Mouse (Mus musculus) MEL (cell line): Measurements from ENCODE around the gene Aplp2. TPM values are rescaled to one million over a fixed set of nuclear protein-coding genes. Genes with fewer than 3 reads are reported as not detected.
"Not testable (repeated sequence)": the region's sequence is repeated elsewhere in the genome, so short reads cannot be mapped to it uniquely, and the experiment has no call there.

Source experiments
- DNase-seq: peaks from one replicate; pipeline ENCODE4 v3.0.0; 2011; ENCODE audit warnings: low read depth, low spot score
- H3K27ac ChIP-seq: 2 replicates; pipeline ENCODE4 v1.5.1; 2012; ENCODE audit warnings: low read depth, mild to moderate bottlenecking, control low read depth, low read length, moderate library complexity; ENCODE audit not compliant: control insufficient read depth
- H3K27me3 ChIP-seq, 2 experiments: fragments of 150-350 bp in 1 of 2; sonication (generic) in 1 of 2; 2 replicates each; pipeline ENCODE4 v1.6.1; 2012; ENCODE audit warnings: low read length in 2 of 2, mild to moderate bottlenecking in 2 of 2, improper control_type of control experiment in 1 of 2, moderate library complexity in 1 of 2; ENCODE audit not compliant: insufficient read depth in 2 of 2, control insufficient read depth in 1 of 2
- H3K36me3 ChIP-seq, 2 experiments: 2 replicates each; pipeline ENCODE4 v1.6.1; 2012 to 2014; ENCODE audit warnings: low read length in 2 of 2, improper control_type of control experiment in 1 of 2, inconsistent platforms in 1 of 2, mild to moderate bottlenecking in 1 of 2; ENCODE audit not compliant: insufficient read depth in 2 of 2, control insufficient read depth in 1 of 2
- H3K4me1 ChIP-seq, 2 experiments: fragments of 150-350 bp in 1 of 2; sonication (generic) in 1 of 2; 2 replicates each; pipeline ENCODE4 v1.6.1; 2012; ENCODE audit warnings: low read length in 2 of 2, improper control_type of control experiment in 1 of 2, mild to moderate bottlenecking in 1 of 2; ENCODE audit not compliant: insufficient read depth in 2 of 2, control insufficient read depth in 1 of 2
- H3K4me3 ChIP-seq, 2 experiments: fragments of 150-350 bp in 1 of 2; sonication (generic) in 1 of 2; 2 replicates each; pipeline ENCODE4 v1.5.1; 2012; ENCODE audit warnings: low read depth in 2 of 2, low read length in 2 of 2, mild to moderate bottlenecking in 2 of 2, moderate library complexity in 2 of 2, control low read depth in 1 of 2, improper control_type of control experiment in 1 of 2; ENCODE audit not compliant: control insufficient read depth in 1 of 2, insufficient read depth in 1 of 2
- H3K79me2 ChIP-seq: 2 replicates; pipeline ENCODE4 v1.6.1; 2012; ENCODE audit warnings: mild to moderate bottlenecking, low read length, moderate library complexity; ENCODE audit not compliant: control insufficient read depth, poor library complexity, insufficient read depth
- H3K9ac ChIP-seq: 2 replicates; pipeline ENCODE4 v1.6.1; 2012; ENCODE audit warnings: low read depth, mild to moderate bottlenecking, control low read depth, low read length, moderate library complexity; ENCODE audit not compliant: control insufficient read depth, poor library complexity, severe bottlenecking
- H3K9me3 ChIP-seq: fragments of 150-350 bp; sonication (generic); replicated peaks from 2 replicates; pipeline ENCODE4 v1.6.1; 2012; ENCODE audit warnings: mild to moderate bottlenecking, low read length, improper control_type of control experiment, moderate library complexity; ENCODE audit not compliant: insufficient read depth
- BHLHE40 ChIP-seq: IDR thresholded peaks from 2 replicates; pipeline ENCODE4 v1.6.1; 2012; ENCODE audit warnings: low read depth, mild to moderate bottlenecking, inconsistent platforms, low read length, improper control_type of control experiment, borderline replicate concordance
- CHD1 ChIP-seq: IDR thresholded peaks from 2 replicates; pipeline ENCODE4 v1.6.1; 2012; ENCODE audit warnings: low read depth, mild to moderate bottlenecking, inconsistent platforms, low read length, improper control_type of control experiment
- CHD2 ChIP-seq: IDR thresholded peaks from 2 replicates; pipeline ENCODE4 v1.6.1; 2011; ENCODE audit warnings: low read length, improper control_type of control experiment
- CTCF ChIP-seq, 3 experiments: IDR thresholded peaks in 2 of 3; conservative IDR thresholded peaks in 1 of 3; 2 replicates each; pipeline ENCODE4 v1.5.1; 2011 to 2012; ENCODE audit warnings: low read length in 3 of 3, low read depth in 2 of 3, mild to moderate bottlenecking in 2 of 3, improper control_type of control experiment in 1 of 3, inconsistent platforms in 1 of 3, mixed read lengths in 1 of 3, moderate library complexity in 1 of 3; ENCODE audit not compliant: control insufficient read depth in 1 of 3, insufficient read depth in 1 of 3, poor library complexity in 1 of 3, severe bottlenecking in 1 of 3
- ETS1 ChIP-seq: IDR thresholded peaks from 2 replicates; pipeline ENCODE4 v1.6.1; 2012; ENCODE audit warnings: low read depth, mild to moderate bottlenecking, inconsistent platforms, low read length, improper control_type of control experiment, moderate library complexity
- GATA1 ChIP-seq: IDR thresholded peaks from 2 replicates; pipeline ENCODE4 v1.6.1; 2011; ENCODE audit warnings: low read depth, low read length, improper control_type of control experiment
- JUND ChIP-seq: IDR thresholded peaks from 2 replicates; pipeline ENCODE4 v1.6.1; 2011; ENCODE audit warnings: low read depth, mild to moderate bottlenecking, improper control_type of control experiment, low read length
- MAZ ChIP-seq: IDR thresholded peaks from 2 replicates; pipeline ENCODE4 v1.6.1; 2012; ENCODE audit warnings: low read depth, mild to moderate bottlenecking, inconsistent platforms, low read length, improper control_type of control experiment
- MXI1 ChIP-seq: IDR thresholded peaks from 2 replicates; pipeline ENCODE4 v1.6.1; 2011; ENCODE audit warnings: mild to moderate bottlenecking, low read depth, low read length, improper control_type of control experiment
- MYB ChIP-seq: IDR thresholded peaks from 2 replicates; pipeline ENCODE4 v1.6.1; 2011; ENCODE audit warnings: mild to moderate bottlenecking, low read depth, low read length, improper control_type of control experiment
- NELFE ChIP-seq: IDR thresholded peaks from 2 replicates; pipeline ENCODE4 v1.6.1; 2011; ENCODE audit warnings: low read depth, low read length, improper control_type of control experiment
- NRF1 ChIP-seq: IDR thresholded peaks from 2 replicates; pipeline ENCODE4 v1.6.1; 2014; ENCODE audit warnings: low read depth, mild to moderate bottlenecking, inconsistent platforms, low read length, improper control_type of control experiment, moderate library complexity; ENCODE audit not compliant: poor library complexity, insufficient read depth, severe bottlenecking
- POLR2A ChIP-seq, 2 experiments: IDR thresholded peaks; 2 replicates each; pipeline ENCODE4 v1.6.1; 2011 to 2012; ENCODE audit warnings: low read length in 2 of 2, mild to moderate bottlenecking in 2 of 2, control low read depth in 1 of 2, improper control_type of control experiment in 1 of 2, low read depth in 1 of 2, moderate library complexity in 1 of 2; ENCODE audit not compliant: control insufficient read depth in 1 of 2, insufficient read depth in 1 of 2, poor library complexity in 1 of 2
- RAD21 ChIP-seq: IDR thresholded peaks from 2 replicates; pipeline ENCODE4 v1.6.1; 2011; ENCODE audit warnings: mild to moderate bottlenecking, low read depth, low read length, improper control_type of control experiment
- SMC3 ChIP-seq: IDR thresholded peaks from 2 replicates; pipeline ENCODE4 v1.6.1; 2011; ENCODE audit warnings: low read depth, low read length, improper control_type of control experiment
- TAL1 ChIP-seq: IDR thresholded peaks from 2 replicates; pipeline ENCODE4 v1.6.1; 2012; ENCODE audit warnings: mild to moderate bottlenecking, inconsistent platforms, low read length, moderate library complexity, mixed read lengths
- TCF12 ChIP-seq: IDR thresholded peaks from 2 replicates; pipeline ENCODE4 v1.6.1; 2014; ENCODE audit warnings: low read depth, mild to moderate bottlenecking, inconsistent platforms, low read length, improper control_type of control experiment, moderate library complexity
- UBTF ChIP-seq: IDR thresholded peaks from 2 replicates; pipeline ENCODE4 v1.6.1; 2012; ENCODE audit warnings: low read depth, mild to moderate bottlenecking, inconsistent platforms, low read length, improper control_type of control experiment, moderate library complexity, borderline replicate concordance; ENCODE audit not compliant: insufficient read depth
- USF1 ChIP-seq: IDR thresholded peaks from 2 replicates; pipeline ENCODE4 v1.6.1; 2014; ENCODE audit warnings: low read depth, mild to moderate bottlenecking, inconsistent platforms, low read length, improper control_type of control experiment, moderate library complexity
- ZNF384 ChIP-seq: IDR thresholded peaks from 2 replicates; pipeline ENCODE4 v1.6.1; 2012; ENCODE audit warnings: low read depth, mild to moderate bottlenecking, inconsistent platforms, low read length, improper control_type of control experiment
- polyA plus RNA-seq, 2 experiments: library from polyadenylated mRNA; stranded (reverse) in 1 of 2; unstranded in 1 of 2; fragments of >175 nt in 1 of 2; fragments of >200 nt in 1 of 2; gene quantifications; 2 replicates each; pipeline versions ENCODE4 v1.2.1 to v1.2.4; 2012; ENCODE audit warnings: low replicate concordance in 2 of 2, low read depth in 1 of 2; ENCODE audit not compliant: insufficient read length in 2 of 2, insufficient read depth in 1 of 2, missing spikeins in 1 of 2
- total RNA-seq: library from RNA; depleted of rRNA; stranded (reverse); fragments of 300-350 nt; gene quantifications from 2 replicates; pipeline ENCODE4 v1.2.3, GENCODE M21; 2012

The Aplp2 gene
- total and polyA plus RNA-seq, 3 experiments: 37.6 to 60.6 TPM; not detected in 1

DNA sequence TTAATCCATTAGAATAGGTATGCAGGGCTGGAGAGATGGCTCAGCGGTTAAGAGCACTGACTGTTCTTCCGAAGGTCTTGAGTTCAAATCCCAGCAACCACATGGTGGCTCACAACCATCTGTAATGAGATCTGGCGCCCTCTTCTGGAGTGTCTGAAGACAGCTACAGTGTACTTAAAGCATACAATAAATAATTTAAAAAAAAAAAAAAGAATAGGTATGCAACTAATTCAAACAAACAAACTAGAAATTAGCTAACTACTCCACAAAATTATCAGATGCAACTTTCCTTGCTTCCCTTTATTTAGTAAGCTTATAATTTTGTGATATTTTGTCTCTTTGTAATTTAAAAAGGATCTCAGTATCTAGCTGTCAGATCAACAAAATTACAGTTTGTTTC lies 46.1 kb downstream of the Aplp2 start:
- DNase-seq, H3K9ac ChIP-seq, H3K4me1 ChIP-seq, H3K9me3 ChIP-seq, H3K4me3 ChIP-seq, H3K36me3 ChIP-seq, H3K27me3 ChIP-seq, H3K27ac ChIP-seq, H3K79me2 ChIP-seq: not testable (repeated sequence)
- TF ChIP-seq CTCF (IDR thresholded peaks at IDR 0.05 in 2 of 3, conservative IDR thresholded peaks at IDR 0.05 in 1 of 3; ENCODE audit: control insufficient read depth in 1 of 3, insufficient read depth in 1 of 3, low read depth in 2 of 3, low read length in 3 of 3, poor library complexity in 1 of 3, severe bottlenecking in 1 of 3): peak in 2 of 3 experiments; percentile 19 to 20; a peak in 2 of 6 replicates

DNA sequence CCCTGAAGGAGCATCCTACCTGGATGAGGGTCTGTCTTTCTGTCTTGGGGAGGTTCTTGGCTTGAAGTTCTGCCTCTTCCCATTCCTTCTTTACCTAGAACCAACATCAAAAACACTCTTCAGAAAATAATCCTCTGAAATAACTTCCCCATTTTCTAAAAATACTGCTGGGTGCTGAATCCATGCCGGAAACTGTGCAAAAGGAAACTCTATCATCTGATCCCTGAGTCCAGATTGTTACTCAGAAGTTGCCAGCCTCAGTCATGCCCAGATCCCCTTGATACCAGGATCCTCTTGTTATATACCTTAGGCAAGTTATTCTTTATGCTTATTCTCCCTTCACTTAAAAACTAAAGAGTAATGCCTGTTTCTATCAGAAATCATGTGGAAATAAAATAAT lies 48.3 kb downstream of the Aplp2 start:
- no peaks in the 10 kb centered on the region for H3K79me2 ChIP-seq
- peak overlapping the region; percentile 4; the same call in 1 of the 2 replicates for H3K27ac ChIP-seq
- no peaks in the 10 kb centered on the region for H3K27me3 ChIP-seq
- H3K4me1 ChIP-seq: peaks cover 2 to 3% of the 10 kb centered on the region in 2 experiments; a peak in 3 of 4 replicates
- H3K36me3 ChIP-seq: no peaks in the 10 kb centered on the region; a peak in 3 of 4 replicates
- peak; percentile 29 for DNase-seq
- H3K9ac ChIP-seq: no peak overlapping the region
- no peaks in the 10 kb centered on the region for H3K9me3 ChIP-seq
- TF ChIP-seq SMC3: no peak
- TF ChIP-seq RAD21: no peak
- TF ChIP-seq TCF12: no peak
- TF ChIP-seq MAZ: no peak
- TF ChIP-seq ETS1: no peak
- no peak for TF ChIP-seq TAL1
- no peak for TF ChIP-seq GATA1
- TF ChIP-seq NRF1: no peak
- no peak for TF ChIP-seq CHD1
- TF ChIP-seq CTCF (IDR thresholded peaks at IDR 0.05 in 2 of 3, conservative IDR thresholded peaks at IDR 0.05 in 1 of 3; ENCODE audit: control insufficient read depth in 1 of 3, insufficient read depth in 1 of 3, low read depth in 2 of 3, low read length in 3 of 3, poor library complexity in 1 of 3, severe bottlenecking in 1 of 3): no peak
- no peak for TF ChIP-seq CHD2
- no peak for TF ChIP-seq JUND
- no peak for TF ChIP-seq MYB
- no peak for TF ChIP-seq NELFE
- TF ChIP-seq ZNF384: no peak
- TF ChIP-seq BHLHE40: no peak
- TF ChIP-seq USF1: no peak
- no peak for TF ChIP-seq UBTF
- no peak for TF ChIP-seq POLR2A (IDR thresholded peaks at IDR 0.05; ENCODE audit: control insufficient read depth in 1 of 2, insufficient read depth in 1 of 2, low read depth in 1 of 2, low read length in 2 of 2, poor library complexity in 1 of 2)
- TF ChIP-seq MXI1: no peak
- TF ChIP-seq, all 39 proteins: peak for 0
- H3K4me3 ChIP-seq: no peak overlapping the region
